In genomic region chr19:48404774-48405495, GRCm38 (mm10) we compare ENCODE assay signal across 22 mouse cellular contexts.
DNase-seq lines count a peak whose midpoint lies in the region; ATAC-seq and TF ChIP-seq lines count a peak whose summit lies in the region.
"Had no signal": no experiment of that assay in that cellular context is flagged by ENCODE, and none has a peak within 500 bp of the region (broad histone marks: within the 10 kb centered on the region; RNA-seq: fewer than 3 reads in every experiment).

No protein-coding gene starts in this region.

- ATAC-seq in forebrain, embryonic 14.5 days, result no peak
- ATAC-seq in forebrain, postnatal 0 days, result no peak
- ATAC-seq in midbrain, embryonic 12.5 days (ENCODE audit: low FRiP score, low read depth), result peak; percentile 54; the same call in 1 of the 2 replicates
- ATAC-seq in midbrain, embryonic 11.5 days (ENCODE audit: low FRiP score), result no peak; the same call in 1 of the 2 replicates
- ATAC-seq in midbrain, embryonic 15.5 days (replicated peaks), result peak; percentile 63
- no peak for ATAC-seq in kidney, embryonic 14.5 days (ENCODE audit: low FRiP score, low TSS enrichment)
- ATAC-seq: activated CD4-positive, CD25-positive, alpha-beta regulatory T cell, adult 4 months; Patski had no signal

- no peak overlapping the region for H3K9ac ChIP-seq in forebrain, embryonic 14.5 days (ENCODE audit: low read length)
- no peak overlapping the region for H3K9ac ChIP-seq in forebrain, postnatal 0 days
- H3K9ac ChIP-seq in midbrain, embryonic 12.5 days (replicated peaks), result no peak overlapping the region
- no peak overlapping the region for H3K9ac ChIP-seq in midbrain, embryonic 11.5 days (ENCODE audit: low read length)
- no peak overlapping the region for H3K9ac ChIP-seq in midbrain, embryonic 15.5 days
- no peak overlapping the region for H3K9ac ChIP-seq in kidney, embryonic 14.5 days (ENCODE audit: low read depth, low read length)
- H3K9ac ChIP-seq: embryonic facial prominence, embryonic 15.5 days; heart, embryonic 13.5 days; hindbrain, embryonic 13.5 days had no signal

- no peak overlapping the region for H3K4me3 ChIP-seq in forebrain, embryonic 14.5 days (ENCODE audit: low read depth, low read length)
- H3K4me3 ChIP-seq in forebrain, postnatal 0 days (ENCODE audit: low read depth, low read length), result no peak overlapping the region
- H3K4me3 ChIP-seq in midbrain, embryonic 12.5 days, result no peak overlapping the region
- no peak overlapping the region for H3K4me3 ChIP-seq in midbrain, embryonic 11.5 days (ENCODE audit: low read depth, low read length)
- H3K4me3 ChIP-seq in midbrain, embryonic 15.5 days, result no peak overlapping the region
- no peak overlapping the region for H3K4me3 ChIP-seq in kidney, embryonic 14.5 days (ENCODE audit: low read length)
- H3K4me3 ChIP-seq: embryonic facial prominence, embryonic 15.5 days; erythroblast, embryonic 14.5 days; forebrain, embryonic 10.5 days; gastrocnemius, adult 2 months; heart, embryonic 13.5 days; hindbrain, embryonic 13.5 days had no signal

- no peak overlapping the region for H3K27ac ChIP-seq in forebrain, embryonic 14.5 days (ENCODE audit: low read depth, low read length)
- no peak overlapping the region for H3K27ac ChIP-seq in forebrain, postnatal 0 days (ENCODE audit: low read depth, low read length)
- H3K27ac ChIP-seq in midbrain, embryonic 12.5 days (replicated peaks), result no peak overlapping the region; the same call in 1 of the 2 replicates
- H3K27ac ChIP-seq in midbrain, embryonic 11.5 days (ENCODE audit: low read depth, low read length), result no peak overlapping the region
- no peak overlapping the region for H3K27ac ChIP-seq in midbrain, embryonic 15.5 days
- no peak overlapping the region for H3K27ac ChIP-seq in kidney, embryonic 14.5 days (ENCODE audit: low read depth, low read length)
- H3K27ac ChIP-seq: embryonic facial prominence, embryonic 15.5 days; forebrain, embryonic 10.5 days; gastrocnemius, adult 2 months; heart, embryonic 13.5 days; hindbrain, embryonic 13.5 days had no signal

- no peaks in the 10 kb centered on the region for H3K36me3 ChIP-seq in forebrain, embryonic 14.5 days (ENCODE audit: control insufficient read depth, insufficient read depth, low read length)
- H3K36me3 ChIP-seq in forebrain, postnatal 0 days (ENCODE audit: insufficient read depth), result no peaks in the 10 kb centered on the region
- H3K36me3 ChIP-seq in midbrain, embryonic 12.5 days, result no peaks in the 10 kb centered on the region
- H3K36me3 ChIP-seq in midbrain, embryonic 11.5 days (ENCODE audit: control insufficient read depth, insufficient read depth, low read length), result no peaks in the 10 kb centered on the region
- no peaks in the 10 kb centered on the region for H3K36me3 ChIP-seq in midbrain, embryonic 15.5 days (replicated peaks)
- H3K36me3 ChIP-seq in kidney, embryonic 14.5 days (ENCODE audit: control insufficient read depth, insufficient read depth, low read length), result no peaks in the 10 kb centered on the region
- H3K36me3 ChIP-seq: embryonic facial prominence, embryonic 15.5 days; forebrain, embryonic 10.5 days; heart, embryonic 13.5 days; hindbrain, embryonic 13.5 days had no signal

- no peaks in the 10 kb centered on the region for H3K9me3 ChIP-seq in forebrain, embryonic 14.5 days (replicated peaks; ENCODE audit: control insufficient read depth, low read length)
- H3K9me3 ChIP-seq in forebrain, postnatal 0 days (ENCODE audit: low read length), result no peaks in the 10 kb centered on the region
- H3K9me3 ChIP-seq in midbrain, embryonic 12.5 days, result no peaks in the 10 kb centered on the region
- no peaks in the 10 kb centered on the region for H3K9me3 ChIP-seq in midbrain, embryonic 11.5 days (ENCODE audit: control insufficient read depth, low read length)
- no peaks in the 10 kb centered on the region for H3K9me3 ChIP-seq in midbrain, embryonic 15.5 days
- no peaks in the 10 kb centered on the region for H3K9me3 ChIP-seq in kidney, embryonic 14.5 days (ENCODE audit: control insufficient read depth, low read length)
- H3K9me3 ChIP-seq: embryonic facial prominence, embryonic 15.5 days; forebrain, embryonic 10.5 days; heart, embryonic 13.5 days; hindbrain, embryonic 13.5 days had no signal

- peaks cover 4% of the 10 kb centered on the region; the same call in 1 of the 2 replicates for H3K4me1 ChIP-seq in forebrain, embryonic 14.5 days (ENCODE audit: control insufficient read depth, insufficient read depth, low read length)
- H3K4me1 ChIP-seq in forebrain, postnatal 0 days (ENCODE audit: insufficient read depth), result peaks cover 5% of the 10 kb centered on the region; the same call in 1 of the 2 replicates
- H3K4me1 ChIP-seq in midbrain, embryonic 12.5 days, result no peaks in the 10 kb centered on the region
- H3K4me1 ChIP-seq in midbrain, embryonic 11.5 days (ENCODE audit: control insufficient read depth, insufficient read depth, low read length), result no peaks in the 10 kb centered on the region
- peaks cover 12% of the 10 kb centered on the region for H3K4me1 ChIP-seq in midbrain, embryonic 15.5 days
- H3K4me1 ChIP-seq in kidney, embryonic 14.5 days (ENCODE audit: control insufficient read depth, insufficient read depth, low read length), result no peaks in the 10 kb centered on the region
- H3K4me1 ChIP-seq: embryonic facial prominence, embryonic 15.5 days; forebrain, embryonic 10.5 days had no signal

- 42% methylated on average over 7 of the region's 7 CpGs for WGBS in forebrain, embryonic 14.5 days
- 29% methylated on average over 7 of the region's 7 CpGs for whole genome bisulfite sequencing in forebrain, postnatal 0 days
- WGBS in midbrain, embryonic 12.5 days, result 49% methylated on average over 7 of the region's 7 CpGs
- WGBS in midbrain, embryonic 11.5 days, result 57% methylated on average over 7 of the region's 7 CpGs
- 28% methylated on average over 7 of the region's 7 CpGs for WGBS in midbrain, embryonic 15.5 days
- WGBS in kidney, embryonic 14.5 days, result 58% methylated on average over 7 of the region's 7 CpGs

- no peaks in the 10 kb centered on the region for H3K27me3 ChIP-seq in forebrain, embryonic 14.5 days (replicated peaks; ENCODE audit: control insufficient read depth, insufficient read depth, low read length)
- no peaks in the 10 kb centered on the region for H3K27me3 ChIP-seq in forebrain, postnatal 0 days (ENCODE audit: insufficient read depth, low read length)
- H3K27me3 ChIP-seq in midbrain, embryonic 12.5 days, result no peaks in the 10 kb centered on the region
- H3K27me3 ChIP-seq in midbrain, embryonic 11.5 days (ENCODE audit: control insufficient read depth, insufficient read depth, low read length), result no peaks in the 10 kb centered on the region
- no peaks in the 10 kb centered on the region for H3K27me3 ChIP-seq in midbrain, embryonic 15.5 days (replicated peaks)
- H3K27me3 ChIP-seq in kidney, embryonic 14.5 days (ENCODE audit: control insufficient read depth, insufficient read depth, low read length), result no peaks in the 10 kb centered on the region
- H3K27me3 ChIP-seq: CH12.LX; embryonic facial prominence, embryonic 15.5 days had no signal

- no peak overlapping the region for H3K4me2 ChIP-seq in forebrain, embryonic 14.5 days (ENCODE audit: low read length)
- H3K4me2 ChIP-seq in forebrain, postnatal 0 days (ENCODE audit: low read depth), result no peak overlapping the region
- H3K4me2 ChIP-seq in midbrain, embryonic 12.5 days (replicated peaks), result no peak overlapping the region
- H3K4me2 ChIP-seq in midbrain, embryonic 11.5 days, result no peak overlapping the region
- no peak overlapping the region; the same call in 1 of the 2 replicates for H3K4me2 ChIP-seq in midbrain, embryonic 15.5 days
- H3K4me2 ChIP-seq in kidney, embryonic 14.5 days (replicated peaks; ENCODE audit: low read depth, low read length), result no peak overlapping the region
- H3K4me2 ChIP-seq: embryonic facial prominence, embryonic 15.5 days; heart, embryonic 13.5 days; hindbrain, embryonic 13.5 days had no signal

- peak; percentile 51 for DNase-seq in forebrain, embryonic 14.5 days (ENCODE audit: low spot score)
- DNase-seq in forebrain, postnatal 0 days, result no peak
- DNase-seq in midbrain, embryonic 11.5 days (ENCODE audit: low spot score, missing footprints), result no peak
- DNase-seq in retina, postnatal 1 day, result peak; percentile 22
- DNase-seq: adrenal gland, postnatal 14 days; cerebellum, adult 18-20 months; cerebellum, adult 9-11 months; cerebellum, postnatal 36 days; gastrocnemius, adult 2 months; gastrocnemius, postnatal 25 days; heart, postnatal 36 days had no signal

- no peak for TF ChIP-seq CTCF in forebrain, postnatal 0 days (IDR thresholded peaks at IDR 0.05; ENCODE audit: low read depth)

Comparison
In these comparisons a context has a peak if more than half of its experiments do, and no peak if none do; other contexts are left out.
1. ATAC-seq: peak in midbrain, embryonic 12.5 days (single experiment) and midbrain, embryonic 15.5 days (single experiment); none in forebrain, embryonic 14.5 days (single experiment), forebrain, postnatal 0 days (single experiment), midbrain, embryonic 11.5 days (single experiment) and kidney, embryonic 14.5 days (single experiment).
2. DNase-seq: peak in forebrain, embryonic 14.5 days (single experiment) and retina, postnatal 1 day (single experiment); none in forebrain, postnatal 0 days (single experiment) and midbrain, embryonic 11.5 days (single experiment).